Mouse (Mus musculus) NIH3T3 (cell line): ENCODE measurements at regions not wholly inside any gene's neighbourhood (a gene's known extent, or its start where the extent isn't known, plus 50 kb on each side); places are given as distances from the start of the nearest gene placed in this dataset.

Experiments
- DNase-seq: peaks from one replicate; pipeline ENCODE4 v3.0.0-alpha.2; 2012; ENCODE audit warnings: low read depth

GRCm38 (mm10) chr10:109185243-109185642 is 174.5 kb upstream of the Syt1 start:
- no peak for DNase-seq

- DNase-seq, result no peak
Observed at GRCm38 (mm10) chr10:109180527-109180926, 169.7 kb upstream of the Syt1 start.

DNA sequence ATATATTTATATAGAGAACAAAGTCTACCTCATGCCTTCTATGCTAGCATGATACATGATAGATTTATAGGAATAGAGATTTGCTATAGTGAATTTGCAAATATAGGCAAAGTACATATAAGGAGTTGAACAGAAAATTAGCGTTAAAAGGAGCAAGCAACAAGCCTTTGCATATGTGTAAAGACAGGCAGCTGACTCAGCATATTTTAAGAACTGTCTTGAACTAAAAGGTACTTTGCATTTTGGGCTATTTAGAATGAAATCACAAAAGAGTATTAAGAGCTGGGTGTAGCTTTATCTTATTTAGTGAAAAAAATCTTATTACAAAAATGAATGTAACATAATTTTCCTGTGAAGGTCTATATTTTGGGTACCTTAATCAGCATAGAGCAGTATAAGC is 149.9 kb upstream of the Syt1 start:
- DNase-seq, result no peak

DNA sequence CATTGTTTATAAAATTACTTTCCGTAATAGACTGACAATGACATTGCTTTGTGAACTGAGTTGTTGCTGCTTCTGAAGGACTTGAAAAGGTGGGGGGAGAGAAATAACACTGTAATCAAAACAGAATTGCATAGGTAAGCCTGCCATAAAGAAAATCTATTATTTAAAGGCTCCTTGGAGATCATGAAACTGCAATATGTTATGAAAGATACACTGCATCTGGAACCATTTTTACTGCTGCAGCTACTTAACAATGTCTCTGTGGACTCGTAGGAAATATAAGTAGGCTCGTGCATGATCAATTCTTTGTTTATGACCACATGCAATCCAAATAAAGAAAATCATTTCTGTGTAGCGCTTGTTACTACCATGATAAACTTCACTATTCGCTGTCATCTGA is 145.0 kb upstream of the Syt1 start:
- DNase-seq, result no peak

GRCm38 (mm10) chr10:109140421-109140938 is 129.7 kb upstream of the Syt1 start:
- DNase-seq, result no peak

- DNase-seq, result peak; percentile 47
Observed at GRCm38 (mm10) chr10:109136763-109137732, 126.3 kb upstream of the Syt1 start.

DNA sequence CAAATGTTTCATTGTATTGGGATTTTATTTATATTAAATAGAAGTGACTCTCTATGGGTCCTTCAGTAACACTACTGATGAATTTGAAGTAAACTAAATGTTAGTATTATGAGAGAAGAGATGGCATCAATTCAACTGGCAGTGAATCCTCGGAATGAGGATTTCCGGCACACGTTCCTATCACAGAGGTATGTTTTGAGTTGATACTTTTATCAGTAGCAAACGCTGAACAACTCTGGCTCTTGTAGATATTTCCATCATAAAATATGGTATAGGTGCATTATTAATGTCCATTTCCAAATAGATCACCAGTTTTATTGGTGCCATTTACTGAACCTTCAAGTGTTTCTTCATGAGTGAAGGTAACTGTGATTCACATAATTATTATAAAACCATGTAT is 123.7 kb upstream of the Syt1 start:
- DNase-seq, result no peak

- DNase-seq, result no peak
Observed at GRCm38 (mm10) chr10:109132091-109132573, 121.3 kb upstream of the Syt1 start.

DNA sequence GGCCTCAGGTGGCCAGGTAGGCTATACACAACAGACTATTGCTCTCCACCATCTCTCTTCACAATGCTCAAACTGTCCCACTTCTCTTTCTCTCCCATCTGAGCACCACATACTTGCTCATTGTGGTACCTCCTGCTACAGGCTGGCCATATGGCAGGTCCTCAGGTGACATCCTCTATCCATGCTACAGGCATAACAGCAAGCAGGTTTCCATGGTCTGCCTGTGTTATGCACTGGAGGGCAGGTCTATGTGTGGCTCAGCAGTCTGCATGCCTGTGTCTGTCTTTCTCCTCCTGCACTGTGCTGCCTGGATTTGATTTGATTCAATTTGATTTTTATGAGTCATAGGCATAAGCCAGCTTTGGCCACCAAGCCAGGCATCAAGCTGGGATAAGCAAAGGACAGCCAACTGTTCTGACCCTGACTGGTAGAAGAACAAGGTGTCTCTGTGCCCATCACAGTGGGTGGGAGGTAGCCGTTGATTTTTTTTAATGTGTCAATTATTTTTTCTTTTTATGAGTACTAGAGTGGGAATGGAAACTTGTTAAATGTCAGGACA is 118.8 kb upstream of the Syt1 start:
- no peak for DNase-seq

DNA sequence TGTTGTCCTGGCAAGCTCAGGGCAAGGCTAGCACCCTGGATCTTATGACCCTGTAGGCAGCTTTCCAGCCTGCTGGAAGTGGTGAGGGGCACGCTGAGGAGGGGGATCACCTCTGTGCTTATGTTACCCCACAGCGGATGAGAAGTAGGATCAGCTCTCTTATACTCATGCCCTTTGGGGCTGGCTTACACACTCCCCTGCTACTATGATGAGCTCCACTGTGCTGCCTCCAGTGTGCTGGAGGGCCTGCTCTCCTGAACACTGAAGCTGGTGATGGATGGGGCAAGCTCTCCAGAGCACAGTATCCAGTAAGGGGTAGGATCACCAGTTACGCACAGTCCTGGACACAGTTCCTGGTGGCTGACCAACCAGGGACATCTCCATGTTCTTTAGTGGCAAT is 118.3 kb upstream of the Syt1 start:
- no peak for DNase-seq

DNA sequence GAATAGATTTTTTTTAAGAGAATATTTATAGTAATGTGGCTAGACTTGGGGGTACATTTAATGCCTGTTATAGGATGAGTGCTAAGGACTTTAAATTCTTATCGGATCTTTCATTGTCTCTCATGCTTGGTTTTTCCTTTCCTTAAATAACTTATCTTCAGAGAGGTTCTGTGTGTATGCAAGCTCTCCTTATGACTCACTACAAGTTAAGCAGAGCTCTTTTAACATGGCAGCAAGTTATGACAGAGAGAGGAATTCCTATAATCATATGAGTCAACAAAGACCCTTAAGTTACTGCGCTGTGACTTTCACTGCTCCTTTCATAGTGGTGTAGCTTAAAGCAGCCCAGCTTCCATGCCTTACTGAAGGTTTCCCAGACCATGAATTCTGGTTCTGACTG is 115.9 kb upstream of the Syt1 start:
- DNase-seq, result no peak

GRCm38 (mm10) chr10:109117143-109117542 is 106.4 kb upstream of the Syt1 start:
- DNase-seq, result no peak

GRCm38 (mm10) chr10:109115013-109115627 is 104.3 kb upstream of the Syt1 start:
- no peak for DNase-seq

GRCm38 (mm10) chr10:109105781-109106180 is 95.0 kb upstream of the Syt1 start:
- no peak for DNase-seq

DNA sequence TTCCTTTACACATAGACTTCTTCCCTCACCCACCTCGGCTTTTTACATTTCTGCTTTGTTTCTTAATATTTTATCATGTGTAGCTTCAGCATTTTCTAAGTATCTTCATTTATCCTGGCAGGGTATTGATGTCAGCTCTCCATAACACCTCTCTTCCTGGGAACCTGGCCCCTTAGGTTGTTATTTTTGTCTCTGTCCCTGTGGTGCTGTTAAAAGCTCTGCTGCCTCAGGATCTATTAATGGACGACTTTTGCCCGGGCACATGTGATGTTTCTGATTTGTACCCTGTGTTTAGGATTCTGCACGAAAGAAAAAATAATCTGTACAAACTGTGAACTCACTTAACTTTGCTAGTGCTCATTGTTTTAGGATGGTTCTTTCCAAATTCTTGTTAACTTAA is 81.4 kb upstream of the Syt1 start:
- DNase-seq, result no peak

DNA sequence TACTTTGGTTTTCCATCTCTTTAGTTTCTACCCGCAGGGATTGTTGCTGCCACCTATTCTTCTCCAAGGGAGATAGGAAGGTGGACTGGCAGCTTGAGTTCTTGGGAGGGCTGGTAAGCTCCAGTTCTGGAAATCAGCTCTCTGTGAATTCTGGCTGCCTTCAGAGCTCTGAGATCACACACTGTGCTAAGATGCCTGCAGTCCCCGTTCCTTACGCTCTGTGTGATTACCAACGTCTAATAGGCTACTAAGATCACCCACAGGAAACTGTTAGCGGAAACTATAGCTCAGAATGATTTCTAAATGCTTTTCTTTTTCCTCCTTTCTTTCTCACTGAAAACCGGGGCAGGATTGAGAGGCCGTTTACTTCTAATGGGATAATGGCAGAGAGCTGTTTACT is 69.0 kb upstream of the Syt1 start:
- no peak for DNase-seq

- peak; percentile 1 for DNase-seq
Observed at GRCm38 (mm10) chr10:109074218-109074617, 63.4 kb upstream of the Syt1 start.
